Mouse (Mus musculus) small intestine, adult 2 months (tissue): Measurements from ENCODE around the gene Mst1r.

Experiments used
- CTCF ChIP-seq: fragments of 200-500 bp; IDR thresholded peaks from 2 replicates; pipeline ENCODE4 v1.5.1; 2012; ENCODE audit warnings: low read depth, mild to moderate bottlenecking, control low read depth, inconsistent platforms, low read length, moderate library complexity, mixed read lengths; ENCODE audit not compliant: insufficient replicate concordance, insufficient read length; ENCODE audit errors: extremely low read depth
- POLR2A ChIP-seq: fragments of 200-500 bp; IDR thresholded peaks from 2 replicates; pipeline ENCODE4 v1.6.1; 2012; ENCODE audit warnings: low read depth, mild to moderate bottlenecking, control low read depth, inconsistent platforms, low read length, moderate library complexity

DNA sequence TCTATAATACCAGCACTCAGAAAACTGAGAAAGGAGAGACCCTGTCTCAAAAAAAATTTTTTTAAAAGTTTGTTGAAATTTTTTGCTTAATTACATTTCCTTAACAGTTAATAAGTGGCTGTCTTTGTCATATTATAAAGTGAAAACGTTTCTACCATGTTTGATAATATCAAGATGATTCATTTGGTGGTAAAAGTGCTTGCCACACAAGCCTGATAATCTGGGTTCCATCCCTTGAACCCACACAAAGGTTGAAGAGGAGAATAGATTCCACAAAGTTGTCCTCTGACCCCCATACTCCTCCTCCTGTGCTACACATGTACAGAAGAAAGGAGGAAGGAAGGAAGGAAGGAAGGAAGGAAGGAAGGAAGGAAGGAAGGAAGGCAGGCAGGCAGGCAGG, 42.2 kb upstream of the Mst1r start:
- TF ChIP-seq CTCF (no peak), POLR2A (no peak)
